In the genomic region with DNA sequence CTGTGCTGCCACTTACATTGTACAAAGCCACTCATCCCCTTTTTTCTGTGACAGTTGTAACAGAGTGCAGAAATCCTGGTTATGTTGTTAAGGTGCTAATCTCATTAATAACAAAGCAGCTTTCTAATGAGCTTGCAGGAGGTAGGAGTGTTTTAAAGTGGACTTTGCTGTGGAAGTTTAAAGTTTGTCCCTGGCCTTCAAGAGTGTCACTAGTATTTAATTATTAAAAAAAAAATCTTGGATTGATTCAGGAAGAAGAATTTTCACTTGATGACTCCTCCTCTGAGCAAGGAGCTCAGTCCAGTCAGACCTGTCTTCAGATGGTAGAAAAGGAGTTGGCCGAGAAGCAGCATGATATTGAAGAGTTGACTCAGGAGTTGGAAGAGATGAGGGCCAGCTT, we compare ENCODE assay signal across 29 mouse cellular contexts.
"Had no signal": no experiment of that assay in that cellular context is flagged by ENCODE, and none has a peak within 500 bp of the region (broad histone marks: within the 10 kb centered on the region; RNA-seq: fewer than 3 reads in every experiment).

No protein-coding gene starts in this region.

- H3K4me1 ChIP-seq: embryonic facial prominence, embryonic 10.5 days; embryonic facial prominence, embryonic 12.5 days; embryonic facial prominence, embryonic 13.5 days; embryonic facial prominence, embryonic 15.5 days; forebrain, embryonic 10.5 days; forebrain, embryonic 12.5 days; forebrain, embryonic 13.5 days; forebrain, embryonic 15.5 days had no signal

- H3K27me3 ChIP-seq: embryonic facial prominence, embryonic 12.5 days; embryonic facial prominence, embryonic 13.5 days; embryonic facial prominence, embryonic 15.5 days; forebrain, embryonic 12.5 days; forebrain, embryonic 13.5 days; forebrain, embryonic 15.5 days had no signal

- H3K4me3 ChIP-seq: embryonic facial prominence, embryonic 10.5 days; embryonic facial prominence, embryonic 12.5 days; embryonic facial prominence, embryonic 13.5 days; embryonic facial prominence, embryonic 15.5 days; erythroblast, embryonic 14.5 days; forebrain, embryonic 10.5 days; forebrain, embryonic 12.5 days; forebrain, embryonic 13.5 days; forebrain, embryonic 15.5 days; gastrocnemius, adult 2 months; heart, adult 2 months had no signal

- H3K27ac ChIP-seq: embryonic facial prominence, embryonic 10.5 days; embryonic facial prominence, embryonic 12.5 days; embryonic facial prominence, embryonic 13.5 days; embryonic facial prominence, embryonic 15.5 days; forebrain, embryonic 10.5 days; forebrain, embryonic 12.5 days; forebrain, embryonic 13.5 days; forebrain, embryonic 15.5 days; gastrocnemius, adult 2 months; heart, adult 2 months had no signal

- H3K4me2 ChIP-seq: embryonic facial prominence, embryonic 12.5 days; embryonic facial prominence, embryonic 13.5 days; embryonic facial prominence, embryonic 15.5 days; forebrain, embryonic 12.5 days; forebrain, embryonic 13.5 days; forebrain, embryonic 15.5 days had no signal

- H3K9me3 ChIP-seq: embryonic facial prominence, embryonic 10.5 days; embryonic facial prominence, embryonic 12.5 days; embryonic facial prominence, embryonic 13.5 days; embryonic facial prominence, embryonic 15.5 days; forebrain, embryonic 10.5 days; forebrain, embryonic 12.5 days; forebrain, embryonic 13.5 days; forebrain, embryonic 15.5 days had no signal

- H3K9ac ChIP-seq: embryonic facial prominence, embryonic 12.5 days; embryonic facial prominence, embryonic 13.5 days; embryonic facial prominence, embryonic 15.5 days; forebrain, embryonic 12.5 days; forebrain, embryonic 13.5 days; forebrain, embryonic 15.5 days; forebrain, postnatal 0 days had no signal

- DNase-seq: cerebellum, adult 2 months; cerebellum, adult 8-10 months; cerebellum, adult 9-10 months; cerebellum, adult 9-11 months; cerebellum, postnatal 10 days; cerebellum, postnatal 14 days; cerebellum, postnatal 25 days; cerebellum, postnatal 36 days; embryo, embryonic 11 days; forebrain, postnatal 0 days; gastrocnemius, adult 2 months; gastrocnemius, postnatal 10 days; gastrocnemius, postnatal 14 days; gastrocnemius, postnatal 25 days; gastrocnemius, postnatal 36 days; heart, adult 11 months; heart, adult 18-20 months; heart, adult 2 months had no signal

- ATAC-seq: forebrain, embryonic 13.5 days; forebrain, embryonic 14.5 days; forebrain, embryonic 15.5 days; forebrain, embryonic 16.5 days; forebrain, postnatal 0 days had no signal
